Mouse (Mus musculus) retina, postnatal 1 day (tissue): Measurements from ENCODE around the gene Golph3.
A peak's percentile ranks its signal among the peaks of the same experiment; 100 is the strongest.

Source experiments
- DNase-seq: peaks from one replicate; pipeline ENCODE4 v3.0.0-alpha.2; 2012

Gene Golph3

DNA sequence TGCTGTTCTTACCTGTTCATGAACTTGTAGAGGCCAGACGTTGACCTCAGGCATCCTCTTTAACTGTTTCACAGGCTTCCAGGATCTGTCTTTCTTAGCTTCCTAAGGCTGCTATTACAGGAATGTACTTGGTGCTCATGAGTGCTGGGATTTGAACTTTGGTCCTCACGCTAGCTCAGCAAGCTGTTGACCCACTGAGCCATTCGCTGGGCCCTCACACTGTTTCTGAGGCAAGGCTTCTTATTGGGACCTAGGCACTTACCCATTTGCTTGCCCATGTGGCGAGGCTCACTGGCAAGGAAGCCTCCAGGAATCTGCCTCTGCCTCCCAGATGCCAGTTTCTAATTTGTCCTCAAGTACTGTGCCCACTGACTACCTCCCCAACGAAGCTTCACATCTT, 1.4 kb upstream of the Golph3 start:
- DNase-seq = no peak

- no peak for DNase-seq
Observed at GRCm38 (mm10) chr15:12320441-12321090, 684 bp upstream of the Golph3 start.

DNA sequence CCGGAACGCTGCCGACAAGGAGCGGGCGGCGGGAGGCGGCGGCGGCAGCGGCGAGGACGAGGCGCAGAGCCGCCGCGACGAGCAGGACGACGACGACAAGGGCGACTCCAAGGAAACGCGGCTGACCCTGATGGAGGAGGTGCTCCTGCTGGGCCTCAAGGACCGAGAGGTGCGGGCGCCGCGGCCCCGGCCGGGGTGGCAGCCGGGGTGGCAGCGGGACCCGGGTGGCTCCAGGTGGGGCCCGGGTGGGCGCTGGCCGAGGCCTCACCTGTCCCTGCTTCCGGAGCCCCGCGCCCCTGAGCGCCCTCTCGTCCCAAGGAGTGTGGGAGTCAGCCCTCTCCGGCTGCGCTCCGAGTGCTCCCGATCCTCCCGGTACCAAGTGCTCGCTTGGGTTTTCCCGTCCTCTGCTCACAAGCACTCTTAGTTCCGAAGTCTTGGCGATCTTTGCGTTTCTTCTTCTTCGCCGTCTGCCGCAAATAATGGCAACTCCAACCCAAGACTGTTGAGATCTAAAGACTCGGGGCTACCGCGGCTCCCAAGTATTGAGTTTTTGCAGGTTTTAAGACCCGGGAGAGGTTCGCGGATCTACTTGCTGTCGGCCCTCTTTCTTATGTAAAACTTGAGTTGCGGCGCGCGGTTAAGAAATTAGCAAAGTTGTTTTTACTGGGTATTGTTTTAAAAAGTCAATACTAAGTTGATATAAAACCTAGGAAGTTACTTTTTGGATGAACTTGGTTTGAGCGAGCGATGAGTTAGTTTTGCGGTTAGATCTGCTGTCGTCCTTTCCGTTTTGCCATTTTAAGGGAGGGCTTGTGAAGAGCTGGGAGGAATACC, 755 bp downstream of the Golph3 start, which contains the start of gene 1810049J17Rik:
TSS of gene 1810049J17Rik (minus strand) at position 112 of the 834 bp plus-strand sequence.
- DNase-seq = peak; percentile 43

GRCm38 (mm10) chr15:12322676-12323402, 1.6 kb downstream of the Golph3 start:
- no peak for DNase-seq

DNA sequence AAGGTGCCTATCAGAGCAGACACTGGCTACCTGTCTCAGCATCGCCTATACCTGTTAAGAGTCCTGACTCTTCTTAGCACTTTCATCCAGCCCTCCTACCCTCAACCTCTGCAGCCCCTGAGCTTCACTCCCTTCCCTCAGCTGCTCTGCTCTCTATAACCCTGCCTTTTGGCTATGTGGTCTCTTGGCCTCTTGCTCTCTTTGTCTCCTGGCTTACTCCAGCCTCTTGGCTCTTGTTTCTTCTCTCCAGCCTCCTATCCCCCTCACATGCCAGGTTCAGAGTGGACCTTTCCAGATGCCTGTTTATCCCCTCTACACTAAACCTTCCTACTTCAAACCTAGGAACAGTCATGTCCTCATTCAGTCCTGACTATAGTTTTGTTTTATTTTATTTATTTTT, 3.1 kb downstream of the Golph3 start:
- DNase-seq = no peak

- no peak for DNase-seq
Observed at GRCm38 (mm10) chr15:12330389-12330788, 9.1 kb downstream of the Golph3 start.

DNA sequence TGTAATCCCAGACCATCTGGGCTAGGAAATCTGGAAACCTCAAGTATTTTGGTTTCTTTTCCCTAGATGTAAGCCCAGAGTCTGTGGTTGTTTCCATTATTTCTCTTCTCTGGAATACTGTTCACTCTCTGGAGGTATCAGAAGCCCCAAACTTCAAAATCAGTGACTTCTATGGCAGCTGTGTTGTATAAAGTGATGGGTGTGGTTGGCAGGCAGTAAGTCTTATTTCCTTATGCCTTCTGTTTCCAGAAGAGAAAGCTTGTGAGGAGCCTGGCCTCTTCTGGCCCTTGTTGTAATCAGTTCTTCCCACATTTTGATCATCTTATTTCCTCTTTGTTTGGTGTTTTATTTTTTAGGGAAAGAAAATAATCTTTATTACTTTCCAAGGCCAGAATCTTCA, 9.6 kb downstream of the Golph3 start:
- no peak for DNase-seq

- DNase-seq = no peak
Observed at GRCm38 (mm10) chr15:12331300-12331699, 10.1 kb downstream of the Golph3 start.

- DNase-seq = no peak
Observed at GRCm38 (mm10) chr15:12334381-12334780, 13.1 kb downstream of the Golph3 start.

- no peak for DNase-seq
Observed at GRCm38 (mm10) chr15:12337030-12337778, 16.0 kb downstream of the Golph3 start.

DNA sequence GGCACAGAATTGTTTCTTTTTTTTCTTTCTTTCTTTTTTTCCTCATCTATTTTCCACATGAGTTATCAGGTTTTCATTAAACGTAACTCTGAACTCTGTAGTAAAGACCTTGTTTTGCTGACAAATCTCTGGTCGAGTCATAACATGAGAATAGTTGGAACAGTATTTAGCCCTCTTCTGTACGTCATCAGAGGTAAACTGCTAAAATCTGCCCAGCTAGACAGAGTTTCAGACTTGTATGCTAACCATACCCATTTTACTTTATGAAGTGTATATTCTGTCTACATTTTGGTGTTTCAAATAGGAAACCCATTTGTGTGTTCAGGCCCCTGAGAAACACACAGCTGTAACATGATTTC, 16.5 kb downstream of the Golph3 start:
- no peak for DNase-seq

GRCm38 (mm10) chr15:12340536-12341400, 19.5 kb downstream of the Golph3 start:
- DNase-seq = no peak

DNA sequence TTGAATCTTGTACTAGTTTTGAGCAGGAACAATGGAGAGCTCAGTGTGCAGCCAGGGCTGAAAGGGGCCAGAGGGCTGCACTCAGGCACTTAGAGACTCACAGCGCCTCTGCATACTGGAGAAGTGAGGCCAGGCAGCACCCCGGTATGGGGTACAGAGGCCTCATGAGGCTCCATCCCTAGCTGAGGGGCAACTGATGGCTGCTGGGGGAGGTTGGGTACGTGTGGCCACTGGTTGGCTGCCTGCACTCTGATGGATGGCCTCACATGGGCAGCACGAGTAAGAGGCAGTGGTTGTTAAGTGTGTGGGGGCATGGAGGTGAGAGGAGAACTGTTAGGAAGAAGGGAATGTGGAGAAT, 20.1 kb downstream of the Golph3 start:
- peak; percentile 78 for DNase-seq

DNA sequence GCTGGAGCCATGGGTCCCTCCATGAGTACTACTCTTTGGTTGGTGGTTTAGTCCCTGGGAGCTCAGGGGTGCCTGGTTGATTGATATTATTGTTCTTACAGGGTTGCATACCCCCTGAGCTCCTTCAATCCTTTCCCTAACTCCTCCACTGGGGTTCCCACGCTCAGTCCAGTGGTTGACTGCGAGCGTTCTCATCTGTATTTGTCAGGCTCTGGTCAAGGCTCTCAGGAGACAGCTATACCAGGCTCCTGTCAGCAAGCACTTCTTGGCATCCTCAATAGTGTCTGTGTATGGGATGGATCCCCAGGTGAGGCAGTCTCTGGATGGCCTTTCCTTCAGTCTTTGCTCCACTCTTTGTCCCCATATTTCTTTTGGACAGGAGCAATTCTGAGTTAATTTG, 25.7 kb downstream of the Golph3 start:
- no peak for DNase-seq

DNA sequence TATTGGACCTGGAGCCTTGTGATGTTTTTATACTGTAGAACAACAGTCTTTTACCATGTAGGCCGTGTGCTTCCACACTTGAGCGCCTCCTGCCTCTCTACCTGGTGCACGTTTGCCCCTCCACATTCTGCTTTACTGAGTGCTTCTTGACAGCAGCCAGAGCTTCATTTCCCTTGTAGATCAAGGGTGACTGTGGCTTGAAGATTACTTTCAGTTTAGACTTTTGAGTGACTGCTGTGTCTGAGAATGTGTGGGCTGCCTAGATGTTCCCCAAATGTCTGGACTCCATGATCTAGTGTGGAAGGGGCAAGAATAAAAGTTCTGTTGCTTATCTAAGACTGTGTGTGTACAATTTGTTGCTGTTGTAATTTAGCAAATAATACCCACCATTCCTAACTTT, 27.7 kb downstream of the Golph3 start:
- no peak for DNase-seq

- no peak for DNase-seq
Observed at GRCm38 (mm10) chr15:12349840-12350239, 28.6 kb downstream of the Golph3 start.

- no peak for DNase-seq
Observed at GRCm38 (mm10) chr15:12351470-12351869, 30.2 kb downstream of the Golph3 start.

DNA sequence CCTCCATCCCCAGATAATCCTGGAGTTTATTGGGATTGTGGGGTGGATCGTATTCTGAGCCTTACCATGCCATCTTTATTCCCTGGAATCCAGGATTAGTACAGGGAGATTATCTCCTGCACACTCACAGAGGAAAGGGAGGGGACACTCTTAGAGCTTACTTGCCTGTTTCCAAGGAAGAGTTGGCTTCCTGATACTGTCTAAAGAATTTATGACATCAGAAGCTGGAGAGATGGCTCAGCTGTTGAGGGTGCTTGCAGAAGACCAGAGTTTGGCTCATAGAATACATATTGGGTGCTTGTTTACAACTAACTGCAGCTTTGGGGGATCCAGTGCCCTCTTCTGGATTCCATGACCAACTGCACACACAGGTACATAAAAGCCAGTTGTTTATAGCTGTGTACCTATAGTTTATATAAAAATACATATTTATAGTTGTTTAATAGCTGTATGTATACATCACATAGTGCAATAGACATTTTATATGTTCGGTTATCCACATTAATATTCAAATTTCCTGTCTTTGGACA, 33.1 kb downstream of the Golph3 start:
- DNase-seq = peak; percentile 35

DNA sequence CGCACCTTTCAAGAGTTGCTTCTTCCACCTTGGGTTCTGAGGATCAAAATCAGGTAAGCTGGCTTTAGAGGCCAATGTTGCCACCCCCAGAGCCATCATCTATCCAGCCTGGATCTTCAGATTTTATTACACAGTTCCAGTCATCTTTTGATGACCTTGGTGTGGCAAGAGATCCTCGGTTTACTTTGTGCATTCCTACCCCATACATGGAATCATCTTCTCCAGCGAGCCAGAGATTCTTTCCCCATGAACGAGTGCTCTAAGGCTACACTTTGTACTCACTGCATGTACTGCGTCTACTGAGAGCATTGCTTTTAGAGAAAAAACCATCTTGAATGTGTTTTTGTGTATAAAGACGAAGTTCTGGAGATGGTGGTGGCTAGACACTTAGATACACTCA, 34.0 kb downstream of the Golph3 start:
- DNase-seq = no peak

GRCm38 (mm10) chr15:12355907-12356306, 34.7 kb downstream of the Golph3 start:
- DNase-seq = no peak

DNA sequence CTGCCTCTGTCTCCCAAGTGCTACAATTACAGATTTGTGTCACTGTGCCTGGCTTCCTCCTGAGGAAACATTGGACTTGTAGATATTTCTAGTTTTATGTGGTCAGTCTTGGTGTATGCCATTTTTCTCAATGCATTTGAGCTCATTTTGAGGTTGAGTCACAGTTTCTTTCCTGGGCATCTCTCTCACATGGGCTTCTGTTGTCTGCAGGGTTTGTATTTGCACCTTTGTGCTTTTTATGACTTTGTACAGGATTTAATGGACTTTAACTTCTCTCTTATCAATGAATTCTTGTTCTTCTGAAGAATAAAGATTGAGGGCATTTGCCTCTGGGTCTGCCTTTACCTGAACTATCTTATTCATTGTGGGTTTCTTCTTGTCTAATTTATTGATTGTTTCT, 36.2 kb downstream of the Golph3 start:
- no peak for DNase-seq

GRCm38 (mm10) chr15:12358384-12358783, 37.1 kb downstream of the Golph3 start:
- no peak for DNase-seq
